Mouse (Mus musculus): ENCODE data around the gene Ankfy1. TPM values are rescaled to one million over a fixed set of nuclear protein-coding genes. Genes with fewer than 3 reads are reported as not detected.
A peak's percentile ranks its signal among the peaks of the same experiment; 100 is the strongest.
"Not testable (repeated sequence)": the region's sequence is repeated elsewhere in the genome, so short reads cannot be mapped to it uniquely, and the experiment has no call there.

Ankfy1 gene
- total and polyA plus RNA-seq, 2 experiments from 2014 or later: 7.6 to 31.0 TPM

- Histone ChIP-seq H3K27me3 (ENCODE audit: control insufficient read depth, insufficient read depth, low read length) (no peaks in the 10 kb centered on the region), H3K9ac (replicated peaks; ENCODE audit: low read depth, low read length) (no peak overlapping the region), H3K4me1 (ENCODE audit: control insufficient read depth, insufficient read depth) (peaks cover 6% of the 10 kb centered on the region; the same call in 1 of the 2 replicates), H3K9me3 (replicated peaks; ENCODE audit: control insufficient read depth, low read length) (no peaks in the 10 kb centered on the region), H3K36me3 (replicated peaks; ENCODE audit: control insufficient read depth, insufficient read depth, low read length) (peaks cover 58% of the 10 kb centered on the region), H3K4me3 (ENCODE audit: low read depth, low read length) (no peak overlapping the region), H3K4me2 (ENCODE audit: low read depth, low read length) (no peak overlapping the region), H3K27ac (ENCODE audit: low read depth) (peak overlapping the region; percentile 65)
- ATAC-seq (ENCODE audit: insufficient read depth, low read depth) (peak; percentile 78), DNase-seq (ENCODE audit: low spot score) (peak; percentile 54)
- WGBS: 6% methylated on average over 1 of the region's 1 CpGs
- TF ChIP-seq EP300 (IDR thresholded peaks at IDR 0.05; ENCODE audit: low read depth) (no peak), CTCF (IDR thresholded peaks at IDR 0.05; ENCODE audit: low read depth) (no peak)
Measured at GRCm38 (mm10) chr11:72736320-72736719, 46.5 kb downstream of the Ankfy1 start.

- H3K9ac ChIP-seq (replicated peaks; ENCODE audit: low read depth, low read length); ATAC-seq (ENCODE audit: insufficient read depth, low read depth); H3K27me3 ChIP-seq (ENCODE audit: control insufficient read depth, insufficient read depth, low read length); DNase-seq (ENCODE audit: low spot score); H3K4me3 ChIP-seq (ENCODE audit: low read depth, low read length); H3K27ac ChIP-seq (ENCODE audit: low read depth); H3K4me1 ChIP-seq (ENCODE audit: control insufficient read depth, insufficient read depth); H3K4me2 ChIP-seq (ENCODE audit: low read depth, low read length); H3K9me3 ChIP-seq (replicated peaks; ENCODE audit: control insufficient read depth, low read length): not testable (repeated sequence)
- peaks cover 56% of the 10 kb centered on the region for H3K36me3 ChIP-seq (replicated peaks; ENCODE audit: control insufficient read depth, insufficient read depth, low read length)
- 93% methylated on average over 5 of the region's 5 CpGs for WGBS
- peak; percentile 37; the same call in 1 of the 2 replicates for TF ChIP-seq CTCF (IDR thresholded peaks at IDR 0.05; ENCODE audit: low read depth)
Measured at GRCm38 (mm10) chr11:72737517-72737916, 47.7 kb downstream of the Ankfy1 start.

- Histone ChIP-seq H3K9ac (replicated peaks; ENCODE audit: low read depth, low read length) (no peak overlapping the region), H3K4me1 (ENCODE audit: control insufficient read depth, insufficient read depth) (peaks cover 6% of the 10 kb centered on the region; the same call in 1 of the 2 replicates), H3K27me3 (ENCODE audit: control insufficient read depth, insufficient read depth, low read length) (no peaks in the 10 kb centered on the region), H3K4me2 (ENCODE audit: low read depth, low read length) (no peak overlapping the region), H3K4me3 (ENCODE audit: low read depth, low read length) (no peak overlapping the region), H3K9me3 (replicated peaks; ENCODE audit: control insufficient read depth, low read length) (no peaks in the 10 kb centered on the region), H3K36me3 (replicated peaks; ENCODE audit: control insufficient read depth, insufficient read depth, low read length) (peaks cover 59% of the 10 kb centered on the region), H3K27ac (ENCODE audit: low read depth) (no peak overlapping the region)
- DNase-seq (ENCODE audit: low spot score) (no peak), ATAC-seq (ENCODE audit: insufficient read depth, low read depth) (no peak)
- TF ChIP-seq EP300 (IDR thresholded peaks at IDR 0.05; ENCODE audit: low read depth): no peak
- no peak for TF ChIP-seq CTCF (IDR thresholded peaks at IDR 0.05; ENCODE audit: low read depth)
- 74% methylated on average over 1 of the region's 1 CpGs for WGBS
Measured at GRCm38 (mm10) chr11:72739048-72739447, 49.2 kb downstream of the Ankfy1 start.

- H3K4me2 ChIP-seq (ENCODE audit: low read depth, low read length): no peak overlapping the region
- DNase-seq (ENCODE audit: low spot score) (peak; percentile 30), ATAC-seq (ENCODE audit: insufficient read depth, low read depth) (no peak; the same call in 1 of the 2 replicates)
- peaks cover 95% of the 10 kb centered on the region for H3K36me3 ChIP-seq (replicated peaks; ENCODE audit: control insufficient read depth, insufficient read depth, low read length)
- TF ChIP-seq CTCF (IDR thresholded peaks at IDR 0.05; ENCODE audit: low read depth): peak; percentile 30; the same call in 1 of the 2 replicates
- TF ChIP-seq EP300 (IDR thresholded peaks at IDR 0.05; ENCODE audit: low read depth): no peak
- H3K4me3 ChIP-seq (ENCODE audit: low read depth, low read length): no peak overlapping the region
- no peaks in the 10 kb centered on the region for H3K9me3 ChIP-seq (replicated peaks; ENCODE audit: control insufficient read depth, low read length)
- no peaks in the 10 kb centered on the region for H3K4me1 ChIP-seq (ENCODE audit: control insufficient read depth, insufficient read depth)
- H3K9ac ChIP-seq (replicated peaks; ENCODE audit: low read depth, low read length): no peak overlapping the region
- H3K27me3 ChIP-seq (ENCODE audit: control insufficient read depth, insufficient read depth, low read length): no peaks in the 10 kb centered on the region
- H3K27ac ChIP-seq (ENCODE audit: low read depth): no peak overlapping the region
- 35% methylated on average over 2 of the region's 2 CpGs for WGBS
Measured at GRCm38 (mm10) chr11:72751956-72752355, 62.1 kb downstream of the Ankfy1 start.

GRCm38 (mm10) chr11:72758316-72758715, 68.5 kb downstream of the Ankfy1 start:
- no peak overlapping the region for H3K4me2 ChIP-seq (ENCODE audit: low read depth, low read length)
- H3K4me1 ChIP-seq (ENCODE audit: control insufficient read depth, insufficient read depth): no peaks in the 10 kb centered on the region
- ATAC-seq (ENCODE audit: insufficient read depth, low read depth) (no peak), DNase-seq (ENCODE audit: low spot score) (no peak)
- H3K36me3 ChIP-seq (replicated peaks; ENCODE audit: control insufficient read depth, insufficient read depth, low read length): peaks cover 93% of the 10 kb centered on the region
- H3K9me3 ChIP-seq (replicated peaks; ENCODE audit: control insufficient read depth, low read length): no peaks in the 10 kb centered on the region
- H3K27me3 ChIP-seq (ENCODE audit: control insufficient read depth, insufficient read depth, low read length): no peaks in the 10 kb centered on the region
- WGBS: 94% methylated on average over 5 of the region's 5 CpGs
- no peak overlapping the region for H3K4me3 ChIP-seq (ENCODE audit: low read depth, low read length)
- no peak overlapping the region for H3K9ac ChIP-seq (replicated peaks; ENCODE audit: low read depth, low read length)
- TF ChIP-seq EP300 (IDR thresholded peaks at IDR 0.05; ENCODE audit: low read depth): no peak
- no peak for TF ChIP-seq CTCF (IDR thresholded peaks at IDR 0.05; ENCODE audit: low read depth)
- H3K27ac ChIP-seq (ENCODE audit: low read depth): no peak overlapping the region

GRCm38 (mm10) chr11:72759581-72759980, 69.8 kb downstream of the Ankfy1 start:
- ATAC-seq (ENCODE audit: insufficient read depth, low read depth) (no peak), DNase-seq (ENCODE audit: low spot score) (no peak)
- H3K4me3 ChIP-seq (ENCODE audit: low read depth, low read length): no peak overlapping the region
- no peak overlapping the region for H3K4me2 ChIP-seq (ENCODE audit: low read depth, low read length)
- no peaks in the 10 kb centered on the region for H3K27me3 ChIP-seq (ENCODE audit: control insufficient read depth, insufficient read depth, low read length)
- H3K27ac ChIP-seq (ENCODE audit: low read depth): no peak overlapping the region
- H3K36me3 ChIP-seq (replicated peaks; ENCODE audit: control insufficient read depth, insufficient read depth, low read length): peaks cover 93% of the 10 kb centered on the region
- H3K9ac ChIP-seq (replicated peaks; ENCODE audit: low read depth, low read length): no peak overlapping the region
- TF ChIP-seq CTCF (IDR thresholded peaks at IDR 0.05; ENCODE audit: low read depth): no peak
- no peak for TF ChIP-seq EP300 (IDR thresholded peaks at IDR 0.05; ENCODE audit: low read depth)
- no peaks in the 10 kb centered on the region for H3K9me3 ChIP-seq (replicated peaks; ENCODE audit: control insufficient read depth, low read length)
- WGBS: 87% methylated on average over 6 of the region's 6 CpGs
- no peaks in the 10 kb centered on the region for H3K4me1 ChIP-seq (ENCODE audit: control insufficient read depth, insufficient read depth)
